Mouse (Mus musculus): Measurements from ENCODE around the gene Cwf19l1. TPM values are rescaled to one million over a fixed set of nuclear protein-coding genes. Genes with fewer than 3 reads are reported as not detected.

Cwf19l1 gene
- polyA plus RNA-seq, 1 experiment from 2014 or later = 49.0 TPM

DNA sequence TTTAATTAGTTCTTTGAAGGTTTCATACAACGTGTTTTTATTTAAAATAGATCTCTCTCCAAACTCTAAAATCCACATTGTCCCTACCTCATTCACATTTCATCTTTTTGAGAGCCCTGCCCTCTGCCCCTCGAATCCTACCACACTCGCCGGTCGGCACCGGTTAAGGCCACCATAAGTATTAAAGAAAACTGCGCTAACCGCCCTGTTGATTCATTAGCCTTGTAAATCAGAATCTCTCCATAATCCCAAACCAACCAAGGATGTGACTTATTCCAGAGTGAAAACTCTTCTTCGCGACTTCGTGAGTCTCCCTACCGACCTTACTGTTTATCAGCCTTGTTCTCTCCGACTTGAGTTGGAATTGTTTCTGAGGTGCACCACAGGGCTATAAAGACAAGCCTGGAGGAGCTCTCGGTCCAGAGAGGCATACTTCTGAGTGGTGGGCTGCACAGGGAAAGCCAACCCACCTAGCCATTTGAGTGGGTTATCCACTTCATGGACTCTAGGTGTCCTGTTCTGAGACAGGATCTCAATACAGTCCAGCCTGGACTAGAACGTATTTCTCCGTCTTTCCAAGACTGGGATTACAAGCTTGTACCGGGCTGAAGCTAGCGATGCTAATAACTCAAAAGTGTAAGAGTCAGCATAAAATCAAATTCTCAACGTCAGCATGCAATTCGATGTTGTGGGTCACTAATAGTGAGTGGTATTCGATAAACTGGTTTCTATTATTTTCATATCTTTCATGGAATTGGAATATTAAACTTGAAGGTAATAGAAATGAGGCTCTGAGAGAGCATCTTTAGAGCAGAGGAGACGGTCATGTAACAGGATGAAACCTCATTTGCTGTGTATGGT, 27.8 kb downstream of the Cwf19l1 start:
- Histone ChIP-seq H3K27me3 (no peaks in the 10 kb centered on the region), H3K9me3 (no peaks in the 10 kb centered on the region), H3K9ac (peak overlapping the region; percentile 97), H3K4me3 (replicated peaks) (peak overlapping the region; percentile 71), H3K4me1 (peaks cover 23% of the 10 kb centered on the region), H3K4me2 (peak overlapping the region; percentile 86), H3K36me3 (replicated peaks) (peaks cover 32% of the 10 kb centered on the region), H3K27ac (no peak overlapping the region)
- peak; percentile 48; the same call in 1 of the 2 replicates for ATAC-seq (ENCODE audit: low FRiP score)
- 32% methylated on average over 22 of the region's 22 CpGs for WGBS

DNA sequence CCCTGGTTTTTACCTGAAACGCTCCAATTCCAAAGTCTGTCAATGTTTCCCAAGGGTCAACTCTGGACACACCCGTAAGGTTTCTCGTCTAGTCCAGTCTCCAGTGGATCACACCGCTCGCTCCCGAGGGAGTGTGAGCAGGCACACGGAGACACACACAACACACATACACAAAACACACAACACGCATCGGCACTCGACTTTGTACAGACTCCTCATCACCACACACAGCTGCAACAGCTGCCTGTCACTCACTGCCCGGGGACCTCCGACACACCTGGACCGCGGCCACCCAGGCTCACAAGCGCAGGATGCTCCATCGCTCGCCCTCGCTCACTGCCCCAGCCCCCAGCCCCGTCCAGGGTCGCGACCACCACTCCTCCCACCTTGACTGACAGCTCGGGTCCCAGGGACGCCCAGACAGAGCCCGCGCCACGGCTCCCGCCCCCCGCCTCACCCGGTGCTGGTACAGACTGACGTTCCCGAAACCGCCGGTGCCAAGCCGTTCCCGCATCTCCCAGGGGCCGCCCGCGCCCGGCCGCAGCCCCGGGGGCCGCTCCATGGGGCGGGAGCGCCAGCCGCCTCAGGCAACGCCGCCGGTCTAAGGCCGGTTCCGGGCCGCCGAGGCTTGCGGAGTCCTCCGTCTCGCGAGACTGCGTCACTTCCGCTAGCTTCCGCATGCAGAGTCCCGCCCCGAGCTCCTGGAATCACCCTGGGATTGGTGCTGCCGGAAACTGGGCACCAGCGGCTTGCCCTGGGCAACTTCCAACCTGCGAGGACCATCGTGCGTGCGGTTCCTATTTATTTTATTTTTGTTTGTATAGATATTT, 28.6 kb downstream of the Cwf19l1 start, which contains the start of gene Chuk:
Gene Chuk, minus strand, starts transcription at position 650 of the 830 bp plus-strand sequence.
- peak within 1 kb of the TSS; percentile 86 for H3K4me2 ChIP-seq
- ATAC-seq (ENCODE audit: low FRiP score) = peak; percentile 99
- WGBS = under 1% methylated on average over 66 of the region's 67 CpGs
- H3K4me1 ChIP-seq = peaks cover 23% of the 10 kb centered on the region
- H3K27ac ChIP-seq = peak within 1 kb of the TSS; percentile 54; the same call in 1 of the 2 replicates
- no peaks in the 10 kb centered on the region for H3K27me3 ChIP-seq
- peak within 1 kb of the TSS; percentile 71 for H3K4me3 ChIP-seq (replicated peaks)
- H3K9me3 ChIP-seq = no peaks in the 10 kb centered on the region
- peaks cover 28% of the 10 kb centered on the region for H3K36me3 ChIP-seq (replicated peaks)
- peak within 1 kb of the TSS; percentile 97 for H3K9ac ChIP-seq

DNA sequence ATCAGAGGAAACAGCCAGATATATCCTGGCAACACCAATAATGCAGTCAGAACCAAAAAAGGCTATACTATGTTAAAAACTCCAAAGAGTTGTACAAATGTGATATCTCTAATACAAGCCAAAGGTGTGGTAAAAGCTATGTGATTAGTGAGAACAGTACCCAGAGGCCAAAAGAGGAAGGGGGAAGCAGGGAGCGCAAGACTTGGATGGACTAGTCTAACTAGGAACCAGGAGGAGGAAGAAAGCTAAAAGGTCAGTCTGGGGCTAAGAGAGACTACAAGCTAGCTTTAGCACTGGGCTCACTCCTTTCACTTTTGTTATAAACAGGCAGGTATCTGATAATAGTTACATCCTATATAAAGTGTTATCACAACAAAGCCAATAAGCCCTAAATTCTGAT, 31.3 kb downstream of the Cwf19l1 start:
- Histone ChIP-seq H3K4me3 (replicated peaks) (no peak overlapping the region), H3K27ac (no peak overlapping the region), H3K27me3 (no peaks in the 10 kb centered on the region), H3K4me1 (peaks cover 23% of the 10 kb centered on the region), H3K9me3 (no peaks in the 10 kb centered on the region), H3K4me2 (no peak overlapping the region), H3K9ac (no peak overlapping the region), H3K36me3 (replicated peaks) (peaks cover 20% of the 10 kb centered on the region)
- 92% methylated on average over 1 of the region's 1 CpGs for WGBS
- no peak for ATAC-seq (ENCODE audit: low FRiP score)

DNA sequence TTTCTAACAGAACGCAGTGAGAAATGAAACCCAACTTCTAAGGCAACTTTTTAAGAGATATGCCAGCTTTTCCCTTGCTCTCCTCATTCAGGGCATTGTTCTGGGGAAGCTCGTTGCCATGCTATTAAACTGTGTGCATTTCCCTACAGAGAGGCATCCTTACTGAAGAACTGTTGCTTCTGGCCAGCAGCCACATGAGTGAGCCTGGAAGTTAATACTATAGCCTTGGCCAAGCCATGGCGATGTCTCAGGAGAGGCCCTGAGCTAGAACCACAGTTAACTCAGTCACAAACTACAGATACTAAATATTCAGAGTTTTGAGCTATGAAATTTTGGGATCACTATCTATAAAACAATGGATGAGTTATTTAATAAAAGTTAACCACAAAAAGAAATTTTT, 32.7 kb downstream of the Cwf19l1 start:
- H3K4me3 ChIP-seq (replicated peaks) = no peak overlapping the region
- H3K4me1 ChIP-seq = peaks cover 18% of the 10 kb centered on the region
- H3K36me3 ChIP-seq (replicated peaks) = peaks cover 18% of the 10 kb centered on the region
- H3K4me2 ChIP-seq = no peak overlapping the region
- no peaks in the 10 kb centered on the region for H3K27me3 ChIP-seq
- no peak overlapping the region for H3K27ac ChIP-seq
- ATAC-seq (ENCODE audit: low FRiP score) = no peak
- H3K9me3 ChIP-seq = no peaks in the 10 kb centered on the region
- 89% methylated on average over 3 of the region's 3 CpGs for WGBS
- H3K9ac ChIP-seq = no peak overlapping the region

DNA sequence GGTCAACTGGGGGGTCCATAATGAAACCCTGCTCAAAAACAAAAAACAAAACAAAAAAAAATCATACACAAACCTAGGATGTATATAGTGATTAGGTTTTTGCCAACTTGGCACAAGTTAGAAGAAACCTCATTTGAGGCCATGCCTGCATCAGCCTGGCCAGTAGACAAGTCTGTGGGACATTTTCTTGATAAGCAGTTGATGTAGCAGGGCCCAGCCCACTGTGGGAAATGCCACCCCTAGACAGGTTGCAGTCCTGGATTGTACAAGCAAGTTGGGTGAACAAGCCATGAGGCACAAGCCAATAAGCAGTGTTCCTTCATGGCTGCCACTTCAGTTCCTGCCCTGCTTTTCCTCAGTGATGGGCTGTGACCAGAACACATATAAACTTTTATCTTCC, 34.8 kb downstream of the Cwf19l1 start:
- Histone ChIP-seq H3K36me3 (replicated peaks) (peaks cover 31% of the 10 kb centered on the region), H3K4me2 (no peak overlapping the region), H3K9me3 (no peaks in the 10 kb centered on the region), H3K4me1 (0 out of 2 replicates have a peak, but pooled peaks cover 5% of the 10 kb centered on the region), H3K27me3 (no peaks in the 10 kb centered on the region), H3K27ac (no peak overlapping the region), H3K4me3 (replicated peaks) (no peak overlapping the region), H3K9ac (no peak overlapping the region)
- no peak for ATAC-seq (ENCODE audit: low FRiP score)

DNA sequence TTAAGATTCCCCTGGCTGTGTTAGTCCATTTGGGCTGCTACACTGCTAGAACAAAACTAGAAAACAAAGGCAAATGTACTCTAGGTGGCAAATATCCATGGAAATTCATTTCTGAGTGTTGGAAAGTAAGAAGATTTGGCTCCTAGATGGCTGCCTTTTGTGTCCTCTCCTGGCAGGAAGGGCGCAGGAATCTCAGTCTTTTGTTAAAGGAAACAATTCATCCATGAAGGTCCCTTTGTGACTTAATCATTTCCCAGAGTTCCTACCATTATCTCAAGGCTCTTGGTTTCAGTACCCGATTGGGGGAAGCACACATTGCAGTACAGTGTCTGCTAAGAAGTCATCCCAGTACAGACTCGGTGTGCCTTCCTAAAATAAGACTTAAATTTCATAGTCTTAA, 49.4 kb downstream of the Cwf19l1 start:
- Histone ChIP-seq H3K27ac (no peak overlapping the region), H3K36me3 (replicated peaks) (peaks cover 59% of the 10 kb centered on the region), H3K4me2 (no peak overlapping the region), H3K4me3 (replicated peaks) (no peak overlapping the region), H3K4me1 (no peaks in the 10 kb centered on the region), H3K27me3 (no peaks in the 10 kb centered on the region), H3K9me3 (no peaks in the 10 kb centered on the region), H3K9ac (no peak overlapping the region)
- ATAC-seq (ENCODE audit: low FRiP score) = no peak
- 13% methylated on average over 3 of the region's 3 CpGs for WGBS

DNA sequence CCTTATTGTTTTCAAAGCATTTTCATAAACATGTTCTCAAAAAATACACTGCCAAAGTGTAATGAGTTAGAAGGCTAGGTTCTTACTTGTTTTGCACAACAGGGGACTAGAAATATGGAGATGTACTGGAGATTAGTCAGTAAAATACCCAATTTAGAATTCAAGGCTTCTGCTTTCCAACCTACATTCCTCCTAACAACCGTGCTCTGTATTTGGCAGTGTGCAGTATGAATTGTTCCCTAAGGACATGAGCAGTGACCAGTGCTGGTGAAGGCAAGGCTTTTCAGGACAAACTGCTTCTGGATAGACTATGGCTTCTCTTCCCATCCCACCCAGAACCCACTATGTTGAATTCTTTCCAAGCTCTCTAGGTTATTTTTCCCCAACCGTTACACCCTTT, 54.8 kb downstream of the Cwf19l1 start:
- H3K9ac ChIP-seq = no peak overlapping the region
- 95% methylated on average over 2 of the region's 2 CpGs for WGBS
- no peaks in the 10 kb centered on the region for H3K4me1 ChIP-seq
- no peak overlapping the region for H3K27ac ChIP-seq
- H3K9me3 ChIP-seq = no peaks in the 10 kb centered on the region
- H3K36me3 ChIP-seq (replicated peaks) = peaks cover 61% of the 10 kb centered on the region
- H3K4me2 ChIP-seq = no peak overlapping the region
- no peak overlapping the region for H3K4me3 ChIP-seq (replicated peaks)
- no peak for ATAC-seq (ENCODE audit: low FRiP score)
- H3K27me3 ChIP-seq = no peaks in the 10 kb centered on the region

DNA sequence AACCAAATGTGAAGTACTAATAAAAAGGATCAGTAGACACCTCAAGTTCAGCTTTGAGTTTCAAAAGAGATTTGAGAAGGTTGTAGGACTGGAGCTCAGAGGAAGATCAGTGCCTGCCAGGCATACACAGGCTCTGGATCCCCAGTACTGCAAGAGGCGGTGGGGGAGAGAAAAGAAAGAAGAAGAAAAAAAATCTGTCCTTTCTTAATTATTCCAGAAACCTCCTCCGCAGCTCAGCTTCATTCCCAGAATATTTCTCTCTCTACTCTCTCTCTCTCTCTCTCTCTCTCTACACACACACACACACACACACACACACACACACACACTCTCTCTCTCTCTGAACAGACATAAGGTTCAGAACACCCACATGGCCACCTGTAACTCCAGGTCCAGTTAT, 55.7 kb downstream of the Cwf19l1 start:
- Histone ChIP-seq H3K9ac (no peak overlapping the region), H3K27me3 (no peaks in the 10 kb centered on the region), H3K4me2 (no peak overlapping the region), H3K4me3 (replicated peaks) (no peak overlapping the region), H3K36me3 (replicated peaks) (peaks cover 67% of the 10 kb centered on the region), H3K4me1 (no peaks in the 10 kb centered on the region), H3K9me3 (no peaks in the 10 kb centered on the region), H3K27ac (no peak overlapping the region)
- ATAC-seq (ENCODE audit: low FRiP score) = no peak
- 100% methylated on average over 2 of the region's 2 CpGs for WGBS

DNA sequence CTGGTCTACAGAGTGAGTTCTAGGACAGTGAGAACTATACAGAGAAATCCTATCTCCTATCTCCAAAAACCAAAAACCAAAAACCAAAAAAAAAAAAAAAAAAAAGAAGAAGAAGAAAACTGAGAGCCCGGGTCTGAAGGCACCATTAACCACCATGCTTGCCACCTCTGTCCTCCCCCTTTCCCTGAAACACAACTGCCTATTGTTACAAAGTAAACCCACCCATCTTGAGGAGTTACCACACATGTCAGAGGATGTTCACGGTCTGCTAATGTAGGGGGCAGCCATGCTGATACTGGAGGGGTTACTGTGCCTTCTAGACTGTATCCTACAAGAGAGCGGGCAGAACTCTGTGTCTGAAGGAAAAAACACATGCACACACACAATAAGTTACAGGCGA, 58.7 kb downstream of the Cwf19l1 start:
- Histone ChIP-seq H3K36me3 (replicated peaks) (peaks cover 57% of the 10 kb centered on the region), H3K9me3 (no peaks in the 10 kb centered on the region), H3K9ac (no peak overlapping the region), H3K4me2 (no peak overlapping the region), H3K27me3 (no peaks in the 10 kb centered on the region), H3K4me1 (no peaks in the 10 kb centered on the region), H3K4me3 (replicated peaks) (no peak overlapping the region), H3K27ac (no peak overlapping the region)
- ATAC-seq (ENCODE audit: low FRiP score) = no peak
- WGBS = 90% methylated on average over 4 of the region's 4 CpGs

DNA sequence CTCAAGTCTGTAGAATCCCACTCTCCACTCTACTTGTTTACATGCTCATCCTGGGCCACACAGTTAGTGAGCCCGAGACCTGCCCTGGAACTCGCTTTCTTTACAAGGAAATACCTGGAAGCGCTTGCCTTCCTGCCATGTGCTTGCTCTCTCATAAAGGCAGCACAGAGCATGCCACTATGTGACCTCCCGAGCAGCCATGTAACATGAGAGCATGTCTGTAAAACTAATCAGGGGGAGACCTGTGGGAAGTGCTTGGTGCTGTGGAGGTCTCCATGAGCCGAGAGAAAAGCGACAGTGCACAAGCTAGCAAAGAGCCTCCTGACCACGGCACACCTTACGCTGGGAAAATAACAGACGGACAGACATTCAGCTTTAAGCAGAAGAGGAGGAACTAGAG, 59.2 kb downstream of the Cwf19l1 start:
- no peak for ATAC-seq (ENCODE audit: low FRiP score)
- WGBS = 89% methylated on average over 9 of the region's 9 CpGs
- Histone ChIP-seq H3K9ac (no peak overlapping the region), H3K27me3 (no peaks in the 10 kb centered on the region), H3K9me3 (no peaks in the 10 kb centered on the region), H3K36me3 (replicated peaks) (peaks cover 57% of the 10 kb centered on the region), H3K27ac (no peak overlapping the region), H3K4me2 (no peak overlapping the region), H3K4me3 (replicated peaks) (no peak overlapping the region), H3K4me1 (no peaks in the 10 kb centered on the region)

DNA sequence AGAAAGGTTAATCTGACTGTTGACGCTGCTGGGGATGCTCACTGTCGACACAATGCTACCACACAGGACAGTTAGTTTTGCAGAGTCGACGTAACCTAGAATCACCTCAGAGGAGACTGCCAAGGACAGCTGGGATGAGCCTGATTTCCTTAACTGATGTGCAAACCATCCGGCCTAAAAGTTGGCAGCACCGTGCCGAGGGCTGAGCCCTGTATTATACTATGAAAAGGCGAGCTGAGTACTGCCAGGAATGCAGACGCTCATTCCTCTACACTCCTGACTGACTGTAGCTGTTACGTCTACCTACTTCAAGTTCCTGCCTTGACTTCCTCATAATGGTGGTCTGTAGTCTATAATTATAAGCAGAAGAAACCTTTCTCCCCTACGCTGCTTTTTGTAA, 60.7 kb downstream of the Cwf19l1 start:
- no peak overlapping the region for H3K4me3 ChIP-seq (replicated peaks)
- no peaks in the 10 kb centered on the region for H3K9me3 ChIP-seq
- H3K4me2 ChIP-seq = no peak overlapping the region
- no peak overlapping the region for H3K27ac ChIP-seq
- WGBS = 87% methylated on average over 11 of the region's 11 CpGs
- peaks cover 50% of the 10 kb centered on the region for H3K36me3 ChIP-seq (replicated peaks)
- peaks cover 3% of the 10 kb centered on the region; the same call in 1 of the 2 replicates for H3K4me1 ChIP-seq
- no peak for ATAC-seq (ENCODE audit: low FRiP score)
- no peak overlapping the region for H3K9ac ChIP-seq
- no peaks in the 10 kb centered on the region for H3K27me3 ChIP-seq

DNA sequence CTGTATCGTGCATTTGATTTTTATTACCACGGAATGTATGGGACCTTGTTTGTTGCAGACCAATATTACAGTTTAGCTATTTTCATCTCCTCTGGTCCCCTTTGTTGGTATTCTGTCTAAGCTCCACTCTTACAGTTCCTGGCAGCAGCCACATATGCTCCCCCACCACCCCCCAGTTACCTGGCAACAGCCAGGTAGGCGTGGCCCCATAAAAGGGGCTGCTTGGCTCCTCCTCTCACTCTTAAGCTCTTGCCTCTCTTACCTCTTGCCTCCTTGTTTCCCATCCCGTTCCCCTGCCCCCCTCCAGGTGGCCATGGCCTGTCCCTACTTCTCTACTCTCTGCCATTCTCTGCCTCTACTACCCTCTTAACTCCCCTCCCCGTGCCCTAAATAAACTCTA, 64.5 kb downstream of the Cwf19l1 start:
- Histone ChIP-seq H3K4me3 (replicated peaks) (no peak overlapping the region), H3K27ac (no peak overlapping the region), H3K9ac (no peak overlapping the region), H3K4me1 (peaks cover 17% of the 10 kb centered on the region), H3K27me3 (no peaks in the 10 kb centered on the region), H3K36me3 (replicated peaks) (peaks cover 20% of the 10 kb centered on the region), H3K9me3 (no peaks in the 10 kb centered on the region), H3K4me2 (no peak overlapping the region)
- 62% methylated on average over 5 of the region's 5 CpGs for WGBS
- no peak for ATAC-seq (ENCODE audit: low FRiP score)

Measured in forebrain, embryonic 12.5 days (tissue).